8 mouse cellular contexts compared by ENCODE assay signal in genomic region chr6:59023455-59024163, GRCm38 (mm10). TPM values are rescaled to one million over a fixed set of nuclear protein-coding genes. Genes with fewer than 3 reads are reported as not detected.
DNase-seq lines count a peak whose midpoint lies in the region; ATAC-seq and TF ChIP-seq lines count a peak whose summit lies in the region.

No protein-coding gene starts in this region.

- H3K27me3 ChIP-seq in megakaryocyte, embryonic 14.5 days (replicated peaks) = peaks cover 4% of the 10 kb centered on the region
- H3K27me3 ChIP-seq in limb, embryonic 14.5 days (ENCODE audit: control insufficient read depth, insufficient read depth, low read length) = no peaks in the 10 kb centered on the region
- H3K27me3 ChIP-seq in stomach, embryonic 14.5 days (ENCODE audit: control insufficient read depth, insufficient read depth, low read length) = no peaks in the 10 kb centered on the region

- peak; percentile 5 to 12 for DNase-seq in cerebellum, postnatal 10 days
- no peak for DNase-seq in cerebellum, adult 18-20 months
- no peak for DNase-seq in limb, embryonic 14.5 days (ENCODE audit: low spot score)
- no peak for DNase-seq in ovary, postnatal 36 days (ENCODE audit: low spot score)
- no peak for DNase-seq in layer of hippocampus, adult 9-10 months (ENCODE audit: low spot score)

- peak overlapping the region; percentile 53 for H3K4me2 ChIP-seq in limb, embryonic 14.5 days (replicated peaks; ENCODE audit: low read depth, low read length, severe bottlenecking)
- peak overlapping the region; percentile 46 for H3K4me2 ChIP-seq in stomach, embryonic 14.5 days (replicated peaks; ENCODE audit: low read depth, low read length)

- H3K27ac ChIP-seq in limb, embryonic 14.5 days (replicated peaks; ENCODE audit: low read depth, low read length) = 0 out of 2 replicates have a peak overlapping the region, but pooled peaks have one; percentile 41
- 0 out of 2 replicates have a peak overlapping the region, but pooled peaks have one; percentile 64 for H3K27ac ChIP-seq in stomach, embryonic 14.5 days (ENCODE audit: low read length)

- peaks cover 7% of the 10 kb centered on the region; the same call in 1 of the 2 replicates for H3K4me1 ChIP-seq in megakaryocyte, embryonic 14.5 days
- no peaks in the 10 kb centered on the region for H3K4me1 ChIP-seq in limb, embryonic 14.5 days (ENCODE audit: control insufficient read depth, insufficient read depth, low read length)
- H3K4me1 ChIP-seq in stomach, embryonic 14.5 days (ENCODE audit: control insufficient read depth, insufficient read depth, low read length) = 0 out of 2 replicates have a peak, but pooled peaks cover 2% of the 10 kb centered on the region

- no peaks in the 10 kb centered on the region for H3K9me3 ChIP-seq in megakaryocyte, embryonic 14.5 days
- no peaks in the 10 kb centered on the region for H3K9me3 ChIP-seq in limb, embryonic 14.5 days (ENCODE audit: control insufficient read depth, low read length)
- H3K9me3 ChIP-seq in stomach, embryonic 14.5 days (ENCODE audit: control insufficient read depth, low read depth, low read length) = no peaks in the 10 kb centered on the region

- peak overlapping the region; percentile 88 for H3K4me3 ChIP-seq in megakaryocyte, embryonic 14.5 days (replicated peaks)
- peak overlapping the region; percentile 50 for H3K4me3 ChIP-seq in limb, embryonic 14.5 days (replicated peaks; ENCODE audit: low read length)
- H3K4me3 ChIP-seq in stomach, embryonic 14.5 days (ENCODE audit: low read depth, low read length) = peak overlapping the region; percentile 44

- no peaks in the 10 kb centered on the region for H3K36me3 ChIP-seq in megakaryocyte, embryonic 14.5 days (replicated peaks; ENCODE audit: low read length)
- H3K36me3 ChIP-seq in limb, embryonic 14.5 days (ENCODE audit: control insufficient read depth, insufficient read depth, low read length) = no peaks in the 10 kb centered on the region
- no peaks in the 10 kb centered on the region for H3K36me3 ChIP-seq in stomach, embryonic 14.5 days (ENCODE audit: control insufficient read depth, insufficient read depth, low read length)

- no peak for ATAC-seq in megakaryocyte, adult 5-6 weeks (ENCODE audit: poor library complexity, severe bottlenecking)
- ATAC-seq in limb, embryonic 14.5 days (ENCODE audit: low FRiP score, low read depth) = no peak
- no peak for ATAC-seq in stomach, embryonic 14.5 days (ENCODE audit: insufficient number of reproducible peaks, insufficient read depth, low FRiP score, low read depth)

- WGBS in limb, embryonic 14.5 days = 50% methylated on average over 6 of the region's 6 CpGs
- 45% methylated on average over 6 of the region's 6 CpGs for WGBS in stomach, embryonic 14.5 days

- H3K9ac ChIP-seq in limb, embryonic 14.5 days (ENCODE audit: low read depth, low read length, severe bottlenecking) = peak overlapping the region; percentile 48
- peak overlapping the region; percentile 11 for H3K9ac ChIP-seq in stomach, embryonic 14.5 days (replicated peaks; ENCODE audit: low read depth, low read length)

- no peak for TF ChIP-seq POLR2A in limb, embryonic 14.5 days (IDR thresholded peaks at IDR 0.05; ENCODE audit: borderline replicate concordance, extremely low read depth, insufficient read depth, insufficient read length)

RNA-seq across cellular contexts. Expression of gene Fam13a, which starts 0.7 kb away (rescaled TPM):
- not detected in 2 replicates for polyA plus RNA-seq in megakaryocyte, embryonic 14.5 days (2012; ENCODE audit: insufficient read depth, low replicate concordance)
- 0.07 TPM in 1 of 2 replicates, not detected in the other for total RNA-seq in megakaryocyte, adult 5-6 weeks (2015)
- total RNA-seq in megakaryocyte, adult 5-6 weeks (2017) = not detected in 2 replicates
- 2.6 and 2.7 TPM in 2 replicates for polyA plus RNA-seq in limb, embryonic 14.5 days (2012; rRNA removed)
- 5.7 and 6.3 TPM in 2 replicates for polyA plus RNA-seq in limb, embryonic 14.5 days (2014; fragmentation: Nextera tagmentation; extraction: Ambion mirVana)
- 10.5 and 11.8 TPM in 2 replicates for polyA plus RNA-seq in stomach, embryonic 14.5 days (2014; fragmentation: Nextera tagmentation; extraction: Ambion mirVana)

Comparison
In these comparisons a context has a peak if more than half of its experiments do, and no peak if none do; other contexts are left out.
1. DNase-seq: peak in cerebellum, postnatal 10 days (2 of 2); none in cerebellum, adult 18-20 months (0 of 2), limb, embryonic 14.5 days (single experiment), ovary, postnatal 36 days (single experiment) and layer of hippocampus, adult 9-10 months (single experiment).
2. Peak in every context shown above with its lines, with median percentiles within 50 percentile points of each other: H3K4me3 ChIP-seq.